In the genomic region with DNA sequence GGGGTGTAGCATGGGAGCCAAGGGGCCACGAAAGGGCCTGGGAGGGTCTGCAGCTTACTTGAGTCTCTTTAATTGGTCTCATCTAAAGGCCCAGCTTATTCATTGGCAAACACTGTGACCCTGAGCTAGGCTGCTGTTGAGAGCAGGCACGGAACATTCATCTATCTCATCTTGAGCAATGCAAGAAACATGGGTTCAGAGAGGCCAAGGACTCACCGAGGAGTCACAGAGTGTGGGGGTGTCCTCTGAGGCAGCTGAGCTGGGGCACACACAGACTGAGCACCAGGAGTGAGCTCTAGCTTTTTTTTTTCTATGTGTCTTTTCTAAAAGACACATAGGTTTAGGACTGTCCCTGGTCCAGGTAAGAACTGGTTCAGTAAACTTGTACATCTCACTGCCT, we compare ENCODE assay signal across 29 mouse cellular contexts. TPM values are rescaled to one million over a fixed set of nuclear protein-coding genes. Genes with fewer than 3 reads are reported as not detected.
"Had no signal": no experiment of that assay in that cellular context is flagged by ENCODE, and none has a peak within 500 bp of the region (broad histone marks: within the 10 kb centered on the region; RNA-seq: fewer than 3 reads in every experiment).

No protein-coding gene starts in this region.

- DNase-seq: kidney, adult 11 months; kidney, adult 8-10 months; kidney, postnatal 14 days; kidney, postnatal 4 days; layer of hippocampus, adult 9-11 months; layer of hippocampus, postnatal 36 days; left cerebral cortex, postnatal 4 days; lung, adult 18-20 months; lung, postnatal 14 days; thymus, adult 2 months; thymus, postnatal 14 days had no signal

- H3K4me3 ChIP-seq: left cerebral cortex, adult 2 months; limb, embryonic 12.5 days; limb, embryonic 15.5 days; liver, embryonic 12.5 days; liver, embryonic 15.5 days; lung, embryonic 15.5 days; midbrain, embryonic 12.5 days; midbrain, embryonic 15.5 days; neural tube, embryonic 12.5 days; neural tube, embryonic 15.5 days had no signal

- H3K27ac ChIP-seq: left cerebral cortex, adult 2 months; limb, embryonic 12.5 days; limb, embryonic 15.5 days; liver, embryonic 12.5 days; liver, embryonic 15.5 days; lung, embryonic 15.5 days; macrophage; midbrain, embryonic 12.5 days; midbrain, embryonic 15.5 days; neural tube, embryonic 12.5 days; neural tube, embryonic 15.5 days; stomach, postnatal 0 days had no signal

- H3K4me1 ChIP-seq: limb, embryonic 12.5 days; liver, embryonic 12.5 days; liver, embryonic 15.5 days had no signal

- H3K27me3 ChIP-seq: limb, embryonic 12.5 days; limb, embryonic 15.5 days; liver, embryonic 12.5 days; liver, embryonic 15.5 days; lung, embryonic 15.5 days; midbrain, embryonic 12.5 days; midbrain, embryonic 15.5 days; neural tube, embryonic 12.5 days; neural tube, embryonic 15.5 days had no signal

- H3K36me3 ChIP-seq: limb, embryonic 12.5 days; limb, embryonic 15.5 days; liver, embryonic 12.5 days; liver, embryonic 15.5 days; lung, embryonic 15.5 days; midbrain, embryonic 12.5 days; midbrain, embryonic 15.5 days; neural tube, embryonic 12.5 days; neural tube, embryonic 15.5 days had no signal

- H3K9me3 ChIP-seq: limb, embryonic 12.5 days; limb, embryonic 15.5 days; liver, embryonic 12.5 days; liver, embryonic 15.5 days; lung, embryonic 15.5 days; midbrain, embryonic 12.5 days; midbrain, embryonic 15.5 days; neural tube, embryonic 12.5 days; neural tube, embryonic 15.5 days had no signal

- H3K9ac ChIP-seq: limb, embryonic 12.5 days; limb, embryonic 15.5 days; liver, embryonic 12.5 days; liver, embryonic 15.5 days; lung, embryonic 15.5 days; midbrain, embryonic 12.5 days; midbrain, embryonic 15.5 days; neural tube, embryonic 12.5 days; neural tube, embryonic 15.5 days had no signal

- ATAC-seq: liver, embryonic 12.5 days; midbrain, embryonic 15.5 days had no signal

- H3K4me2 ChIP-seq: limb, embryonic 12.5 days; limb, embryonic 15.5 days; liver, embryonic 12.5 days; liver, embryonic 15.5 days; lung, embryonic 15.5 days; midbrain, embryonic 12.5 days; midbrain, embryonic 15.5 days; neural tube, embryonic 12.5 days; neural tube, embryonic 15.5 days had no signal

RNA-seq across cellular contexts. Expression of gene Rho, which starts 0.8 kb away (rescaled TPM):
- polyA plus RNA-seq: liver, embryonic 12.5 days; liver, embryonic 15.5 days; macrophage; midbrain, embryonic 12.5 days had no signal

RNA-seq across cellular contexts. Expression of gene H1foo, which starts 12.3 kb away (rescaled TPM):
- total RNA-seq: layer of hippocampus, adult 18-20 months; layer of hippocampus, postnatal 36 days; left cerebral cortex, adult 2 months; left cerebral cortex, postnatal 14 days; left cerebral cortex, postnatal 4 days; megakaryocyte, adult 5-6 weeks had no signal
- polyA plus RNA-seq: kidney, embryonic 16.5 days; limb, embryonic 12.5 days; limb, embryonic 15.5 days; liver, embryonic 12.5 days; liver, embryonic 15.5 days; lung, embryonic 15.5 days; macrophage; midbrain, embryonic 12.5 days; midbrain, embryonic 15.5 days; neural tube, embryonic 12.5 days; neural tube, embryonic 15.5 days; small intestine, adult 2 months; stomach, embryonic 14.5 days; stomach, postnatal 0 days had no signal
